In the genomic region with DNA sequence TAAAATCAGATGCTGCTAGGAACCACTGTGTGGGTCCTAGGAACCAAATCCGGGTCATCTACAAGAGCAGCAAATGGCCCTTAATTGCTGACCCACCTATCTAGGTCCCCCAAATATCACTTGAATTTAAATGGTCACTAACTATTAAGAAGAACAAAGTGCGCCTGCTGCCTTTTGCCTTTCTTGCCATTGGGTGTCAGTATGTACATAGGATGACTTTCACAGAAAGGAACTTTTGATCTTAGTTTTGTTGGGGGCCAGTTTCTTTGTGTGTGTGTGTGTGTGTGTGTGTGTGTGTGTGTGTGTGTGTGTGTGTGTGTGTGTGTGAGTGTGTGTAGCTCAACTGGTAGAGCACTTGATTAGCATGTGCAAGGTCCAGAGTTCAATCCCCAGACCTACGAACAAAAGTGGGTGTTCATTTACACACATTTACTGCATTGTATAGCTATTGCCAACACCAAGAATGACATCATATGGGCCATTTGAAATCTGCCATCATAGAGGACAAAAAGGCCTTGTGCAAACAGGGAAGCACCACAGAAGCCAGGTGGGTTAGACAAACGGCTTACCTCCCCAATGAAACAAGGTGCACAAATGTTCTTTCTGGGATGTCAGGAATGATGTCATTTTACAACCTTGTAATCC, we compare ENCODE assay signal across 27 mouse cellular contexts. TPM values are rescaled to one million over a fixed set of nuclear protein-coding genes. Genes with fewer than 3 reads are reported as not detected.
DNase-seq lines count a peak whose midpoint lies in the region; ATAC-seq and TF ChIP-seq lines count a peak whose summit lies in the region.
"Had no signal": no experiment of that assay in that cellular context is flagged by ENCODE, and none has a peak within 500 bp of the region (broad histone marks: within the 10 kb centered on the region; RNA-seq: fewer than 3 reads in every experiment).

No protein-coding gene starts in this region.

- ATAC-seq in forebrain, postnatal 0 days = no peak
- no peak for ATAC-seq in forebrain, embryonic 13.5 days
- ATAC-seq in liver, embryonic 14.5 days (ENCODE audit: insufficient read depth) = no peak
- no peak for ATAC-seq in liver, embryonic 11.5 days (replicated peaks; ENCODE audit: low FRiP score)
- peak; percentile 49 for ATAC-seq in intestine, postnatal 0 days
- ATAC-seq: CD4-positive, CD25-positive, alpha-beta regulatory T cell, adult 4 months; forebrain, embryonic 16.5 days; inflammation-experienced regulatory T-cells, adult 6 months; Patski had no signal

- no peak overlapping the region for H3K4me2 ChIP-seq in forebrain, postnatal 0 days (ENCODE audit: low read depth)
- H3K4me2 ChIP-seq in forebrain, embryonic 13.5 days = no peak overlapping the region
- no peak overlapping the region for H3K4me2 ChIP-seq in liver, embryonic 14.5 days (ENCODE audit: low read depth)
- H3K4me2 ChIP-seq in liver, embryonic 11.5 days = no peak overlapping the region
- no peak overlapping the region for H3K4me2 ChIP-seq in intestine, postnatal 0 days (replicated peaks; ENCODE audit: low read depth)
- H3K4me2 ChIP-seq: embryonic facial prominence, embryonic 15.5 days; heart, embryonic 13.5 days; hindbrain, embryonic 13.5 days had no signal

- no peaks in the 10 kb centered on the region for H3K27me3 ChIP-seq in forebrain, postnatal 0 days (ENCODE audit: insufficient read depth, low read length)
- no peaks in the 10 kb centered on the region for H3K27me3 ChIP-seq in forebrain, embryonic 13.5 days
- H3K27me3 ChIP-seq in liver, embryonic 14.5 days (ENCODE audit: control insufficient read depth, insufficient read depth, low read length) = no peaks in the 10 kb centered on the region
- H3K27me3 ChIP-seq in liver, embryonic 11.5 days (replicated peaks; ENCODE audit: control insufficient read depth, insufficient read depth, low read length) = no peaks in the 10 kb centered on the region
- no peaks in the 10 kb centered on the region for H3K27me3 ChIP-seq in intestine, postnatal 0 days (replicated peaks; ENCODE audit: control insufficient read depth, insufficient read depth, low read length)
- H3K27me3 ChIP-seq: embryonic facial prominence, embryonic 15.5 days; heart, embryonic 13.5 days; hindbrain, embryonic 13.5 days had no signal

- H3K36me3 ChIP-seq in forebrain, postnatal 0 days (ENCODE audit: insufficient read depth) = no peaks in the 10 kb centered on the region
- no peaks in the 10 kb centered on the region for H3K36me3 ChIP-seq in forebrain, embryonic 13.5 days (ENCODE audit: poor library complexity, severe bottlenecking)
- H3K36me3 ChIP-seq in liver, embryonic 14.5 days (replicated peaks; ENCODE audit: control insufficient read depth, insufficient read depth, low read depth) = no peaks in the 10 kb centered on the region
- H3K36me3 ChIP-seq in liver, embryonic 11.5 days (ENCODE audit: control insufficient read depth, insufficient read depth, low read length) = no peaks in the 10 kb centered on the region
- H3K36me3 ChIP-seq in intestine, postnatal 0 days (ENCODE audit: control insufficient read depth, insufficient read depth) = no peaks in the 10 kb centered on the region
- H3K36me3 ChIP-seq: embryonic facial prominence, embryonic 15.5 days; heart, embryonic 13.5 days; hindbrain, embryonic 13.5 days; limb, embryonic 10.5 days had no signal

- no peaks in the 10 kb centered on the region for H3K9me3 ChIP-seq in forebrain, postnatal 0 days (ENCODE audit: low read length)
- no peaks in the 10 kb centered on the region; the same call in 1 of the 2 replicates for H3K9me3 ChIP-seq in forebrain, embryonic 13.5 days (replicated peaks)
- no peaks in the 10 kb centered on the region for H3K9me3 ChIP-seq in liver, embryonic 14.5 days (ENCODE audit: control insufficient read depth, low read length)
- no peaks in the 10 kb centered on the region for H3K9me3 ChIP-seq in liver, embryonic 11.5 days (ENCODE audit: control insufficient read depth, low read length)
- no peaks in the 10 kb centered on the region for H3K9me3 ChIP-seq in intestine, postnatal 0 days (ENCODE audit: control insufficient read depth)
- H3K9me3 ChIP-seq: embryonic facial prominence, embryonic 15.5 days; heart, embryonic 13.5 days; hindbrain, embryonic 13.5 days; limb, embryonic 10.5 days had no signal

- H3K4me3 ChIP-seq in forebrain, postnatal 0 days (ENCODE audit: low read depth, low read length) = no peak overlapping the region
- H3K4me3 ChIP-seq in forebrain, embryonic 13.5 days = no peak overlapping the region
- H3K4me3 ChIP-seq in liver, embryonic 14.5 days (ENCODE audit: insufficient read depth in 1 of 2, low read depth in 2 of 2, low read length in 2 of 2) = no peak overlapping the region
- no peak overlapping the region for H3K4me3 ChIP-seq in liver, embryonic 11.5 days (ENCODE audit: low read depth, low read length)
- no peak overlapping the region for H3K4me3 ChIP-seq in intestine, postnatal 0 days (ENCODE audit: low read depth, low read length)
- H3K4me3 ChIP-seq: embryonic facial prominence, embryonic 15.5 days; heart, embryonic 13.5 days; hindbrain, embryonic 13.5 days; limb, embryonic 10.5 days had no signal

- TF ChIP-seq CTCF in forebrain, postnatal 0 days (IDR thresholded peaks at IDR 0.05; ENCODE audit: low read depth) = peak; percentile 54
- peak; percentile 17; the same call in 1 of the 2 replicates for TF ChIP-seq CTCF in liver, embryonic 14.5 days (IDR thresholded peaks at IDR 0.05; ENCODE audit: low read depth)
- TF ChIP-seq CTCF in intestine, postnatal 0 days (IDR thresholded peaks at IDR 0.05; ENCODE audit: low read depth) = peak; percentile 58

- 74% methylated on average over 4 of the region's 4 CpGs for WGBS in forebrain, postnatal 0 days
- 71% methylated on average over 4 of the region's 4 CpGs for WGBS in forebrain, embryonic 13.5 days
- 67% methylated on average over 4 of the region's 4 CpGs for WGBS in liver, embryonic 14.5 days (ENCODE audit: insufficient replicate concordance)
- 66% methylated on average over 4 of the region's 4 CpGs for WGBS in liver, embryonic 11.5 days
- WGBS in intestine, postnatal 0 days = 43% methylated on average over 4 of the region's 4 CpGs

- no peaks in the 10 kb centered on the region for H3K4me1 ChIP-seq in forebrain, postnatal 0 days (ENCODE audit: insufficient read depth)
- H3K4me1 ChIP-seq in forebrain, embryonic 13.5 days = no peaks in the 10 kb centered on the region
- no peaks in the 10 kb centered on the region for H3K4me1 ChIP-seq in liver, embryonic 14.5 days (replicated peaks; ENCODE audit: control insufficient read depth in 2 of 2, insufficient read depth in 2 of 2, low read length in 1 of 2)
- no peaks in the 10 kb centered on the region for H3K4me1 ChIP-seq in liver, embryonic 11.5 days (replicated peaks; ENCODE audit: control insufficient read depth, insufficient read depth, low read length)
- no peaks in the 10 kb centered on the region for H3K4me1 ChIP-seq in intestine, postnatal 0 days (replicated peaks; ENCODE audit: control insufficient read depth, insufficient read depth, low read length)
- H3K4me1 ChIP-seq: embryonic facial prominence, embryonic 15.5 days; heart, embryonic 13.5 days; hindbrain, embryonic 13.5 days; limb, embryonic 10.5 days had no signal

- no peak overlapping the region for H3K27ac ChIP-seq in forebrain, postnatal 0 days (ENCODE audit: low read depth, low read length)
- H3K27ac ChIP-seq in forebrain, embryonic 13.5 days = no peak overlapping the region
- no peak overlapping the region for H3K27ac ChIP-seq in liver, embryonic 14.5 days
- H3K27ac ChIP-seq in liver, embryonic 11.5 days (ENCODE audit: low read depth, low read length) = no peak overlapping the region
- no peak overlapping the region for H3K27ac ChIP-seq in intestine, postnatal 0 days (ENCODE audit: low read depth, low read length)
- H3K27ac ChIP-seq: embryonic facial prominence, embryonic 15.5 days; heart, embryonic 13.5 days; hindbrain, embryonic 13.5 days; limb, embryonic 10.5 days; macrophage had no signal

- TF ChIP-seq EP300 in liver, embryonic 14.5 days (IDR thresholded peaks at IDR 0.05; ENCODE audit: low read depth) = no peak

- DNase-seq in forebrain, postnatal 0 days = no peak
- DNase-seq in liver, embryonic 14.5 days (ENCODE audit: low read depth in 3 of 3, low spot score in 3 of 3) = no peak
- DNase-seq in liver, embryonic 11.5 days (ENCODE audit: low spot score) = no peak
- DNase-seq in 416B (ENCODE audit: low read depth) = peak; percentile 27
- DNase-seq in frontal cortex, postnatal 25 days (ENCODE audit: low spot score in 2 of 2) = no peak
- no peak for DNase-seq in spleen, adult 12 weeks (ENCODE audit: low spot score)
- DNase-seq: adrenal gland, adult 8-10 months; cerebellum, adult 18-20 months; cerebellum, postnatal 14 days; gastrocnemius, postnatal 25 days; heart, adult 18-20 months; kidney, adult 9 months; kidney, postnatal 36 days; layer of hippocampus, adult 9-11 months; liver; lung, adult 2 months had no signal

- H3K9ac ChIP-seq in forebrain, postnatal 0 days = no peak overlapping the region
- no peak overlapping the region for H3K9ac ChIP-seq in forebrain, embryonic 13.5 days
- no peak overlapping the region for H3K9ac ChIP-seq in liver, embryonic 14.5 days (replicated peaks)
- no peak overlapping the region for H3K9ac ChIP-seq in liver, embryonic 11.5 days (ENCODE audit: low read depth, low read length)
- no peak overlapping the region for H3K9ac ChIP-seq in intestine, postnatal 0 days (ENCODE audit: low read depth, low read length)
- H3K9ac ChIP-seq: embryonic facial prominence, embryonic 15.5 days; heart, embryonic 13.5 days; hindbrain, embryonic 13.5 days had no signal

RNA-seq across cellular contexts. Expression of a gene that starts 43.9 kb away (rescaled TPM):
- total RNA-seq in forebrain, postnatal 0 days (2014; rRNA removed) = 13.4 and 22.0 TPM in 2 replicates
- polyA plus RNA-seq in forebrain, postnatal 0 days (2015; fragmentation: Nextera tagmentation; extraction: Ambion mirVana) = 10.0 and 12.7 TPM in 2 replicates
- polyA plus RNA-seq in forebrain, embryonic 13.5 days (2015; fragmentation: Nextera tagmentation; extraction: Ambion mirVana) = 0.67 and 0.70 TPM in 2 replicates
- 0.01 and 0.08 TPM in 2 replicates for polyA plus RNA-seq in liver, embryonic 14.5 days (2012; rRNA removed)
- polyA plus RNA-seq in liver, embryonic 14.5 days (2014; fragmentation: Nextera tagmentation; extraction: Ambion mirVana) = not detected in 2 replicates
- not detected in 2 replicates for polyA plus RNA-seq in liver, embryonic 11.5 days (2014; fragmentation: Nextera tagmentation; extraction: Ambion mirVana)
- 1.1 and 1.2 TPM in 2 replicates for polyA plus RNA-seq in intestine, postnatal 0 days (2015; fragmentation: Nextera tagmentation; extraction: Ambion mirVana)
- polyA plus RNA-seq: heart, embryonic 13.5 days; limb, embryonic 10.5 days; macrophage; Patski had no signal

RNA-seq across cellular contexts. Expression of a gene that starts 57.8 kb away (rescaled TPM):
- 13.2 and 14.5 TPM in 2 replicates for total RNA-seq in forebrain, postnatal 0 days (2014; rRNA removed)
- 7.1 and 12.0 TPM in 2 replicates for polyA plus RNA-seq in forebrain, postnatal 0 days (2015; fragmentation: Nextera tagmentation; extraction: Ambion mirVana)
- 26.8 and 28.2 TPM in 2 replicates for polyA plus RNA-seq in forebrain, embryonic 13.5 days (2015; fragmentation: Nextera tagmentation; extraction: Ambion mirVana)
- 6.2 and 8.3 TPM in 2 replicates for polyA plus RNA-seq in liver, embryonic 14.5 days (2012; rRNA removed)
- 4.8 and 9.2 TPM in 2 replicates for polyA plus RNA-seq in liver, embryonic 14.5 days (2014; fragmentation: Nextera tagmentation; extraction: Ambion mirVana)
- polyA plus RNA-seq in liver, embryonic 11.5 days (2014; fragmentation: Nextera tagmentation; extraction: Ambion mirVana) = 23.6 and 25.4 TPM in 2 replicates
- polyA plus RNA-seq in intestine, postnatal 0 days (2015; fragmentation: Nextera tagmentation; extraction: Ambion mirVana) = 4.2 and 4.7 TPM in 2 replicates
